Mouse (Mus musculus) olfactory bulb, adult 2 months (tissue): ENCODE data around the gene Apoa4.

Source experiments
- CTCF ChIP-seq: fragments of 200-500 bp; IDR thresholded peaks from 2 replicates; pipeline ENCODE4 v1.5.1; 2012; ENCODE audit warnings: low read depth, mild to moderate bottlenecking, low read length, moderate library complexity; ENCODE audit not compliant: insufficient read depth
- POLR2A ChIP-seq: fragments of 200-500 bp; IDR thresholded peaks from 2 replicates; pipeline ENCODE4 v1.6.1; 2012; ENCODE audit warnings: mild to moderate bottlenecking, low read depth, low read length, moderate library complexity; ENCODE audit not compliant: insufficient read depth

DNA sequence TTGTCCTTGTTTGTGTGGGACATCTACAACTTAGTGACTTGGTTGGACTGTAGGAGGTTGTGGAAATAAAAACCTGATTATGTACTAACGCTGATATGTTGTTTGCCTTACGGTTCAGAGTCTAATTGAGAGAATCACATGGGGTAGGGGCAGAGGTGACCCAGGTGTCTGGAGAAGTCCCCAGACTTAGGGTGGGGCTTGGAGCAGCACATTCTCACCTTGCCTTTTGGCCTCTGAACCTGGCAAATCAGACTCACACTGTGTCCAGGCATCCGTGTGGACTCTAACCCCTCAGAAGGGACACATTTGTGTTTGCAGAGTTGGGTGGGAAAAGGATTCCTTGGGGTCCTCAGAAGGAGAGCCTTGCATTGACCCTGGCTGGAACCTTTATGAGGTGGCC lies 16.4 kb upstream of the Apoa4 start:
- TF ChIP-seq CTCF (no peak), POLR2A (no peak)
